Mouse (Mus musculus) retina, postnatal 7 days (tissue): Measurements from ENCODE around the gene Ccdc184.
A peak's percentile ranks its signal among the peaks of the same experiment; 100 is the strongest.

ENCODE experiments used
- DNase-seq: peaks from one replicate; pipeline ENCODE4 v3.0.0-alpha.2; 2012; ENCODE audit warnings: low read depth, low spot score

Ccdc184 gene

DNA sequence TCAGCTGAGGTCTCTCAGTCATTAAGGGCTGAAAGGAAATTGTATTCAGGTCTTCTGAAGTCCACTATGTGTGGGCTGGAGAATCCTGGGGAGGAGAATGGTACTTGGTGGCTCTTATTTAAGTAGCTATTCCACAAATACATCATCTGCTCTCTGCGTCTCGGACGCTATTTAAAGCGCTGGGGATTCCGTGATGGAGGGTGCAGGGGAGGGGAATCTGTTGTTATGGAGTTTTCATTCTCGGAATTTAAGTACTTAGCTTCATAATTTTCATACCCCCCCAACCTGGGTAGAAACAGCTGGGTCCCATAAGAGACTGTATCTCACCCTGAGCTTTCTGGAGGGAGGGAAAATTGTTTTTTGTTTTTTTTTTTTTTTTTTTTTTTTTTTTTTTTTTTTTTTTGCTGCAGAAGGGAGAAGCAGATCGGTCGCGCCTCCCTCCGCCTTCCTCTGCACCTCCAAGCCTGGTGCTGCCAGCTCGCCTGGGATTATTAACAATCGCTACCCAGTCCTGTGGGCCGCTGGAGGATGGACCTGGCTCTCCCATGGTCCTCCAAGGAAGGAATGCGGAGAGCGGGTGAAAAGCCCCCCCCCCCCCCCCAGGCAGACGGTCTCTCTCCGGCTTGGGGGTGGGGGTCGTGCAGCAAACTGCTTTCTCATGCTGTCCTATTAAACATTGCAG, at the start of gene Ccdc184:
Gene Ccdc184 (plus strand): TSS at position 196 of the 682 bp plus-strand sequence.
- DNase-seq = no peak

DNA sequence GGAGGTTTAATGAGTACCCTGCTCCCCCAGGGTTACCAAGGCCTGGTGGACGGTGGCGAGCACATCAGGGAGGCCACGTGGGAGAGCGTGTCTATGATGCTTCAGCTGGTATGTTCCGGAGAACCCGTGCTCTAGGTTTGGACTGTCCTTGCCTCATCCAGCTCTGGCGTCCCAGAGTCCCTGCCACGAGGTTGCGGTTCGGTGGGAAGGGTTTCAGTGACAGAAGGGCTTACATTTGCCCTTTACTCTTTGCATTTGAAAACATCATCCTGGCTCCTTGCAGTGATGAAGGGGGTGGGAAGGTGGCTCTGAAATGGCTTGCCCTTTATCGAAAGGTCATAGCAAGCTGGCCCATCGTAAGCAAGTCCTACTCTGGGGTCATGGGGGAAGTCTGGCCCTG, 47.6 kb upstream of the Ccdc184 start:
- no peak for DNase-seq

DNA sequence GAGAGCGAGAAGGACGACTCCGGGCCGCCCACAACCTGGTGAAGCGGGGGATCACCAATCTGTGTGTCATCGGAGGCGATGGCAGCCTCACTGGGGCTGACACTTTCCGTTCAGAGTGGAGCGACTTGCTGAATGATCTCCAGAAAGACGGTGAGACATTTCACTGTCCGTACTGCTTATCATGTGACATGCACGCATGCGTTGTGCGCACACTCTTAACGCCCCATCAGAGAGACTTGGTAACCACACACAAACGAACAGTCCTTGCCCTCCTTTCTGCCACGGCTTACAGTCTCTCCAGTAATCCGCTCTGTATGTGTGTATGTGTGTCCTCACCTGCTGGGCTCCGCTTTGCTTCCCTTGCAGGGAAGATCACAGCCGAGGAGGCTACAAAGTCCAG, 46.1 kb upstream of the Ccdc184 start:
- DNase-seq = no peak

DNA sequence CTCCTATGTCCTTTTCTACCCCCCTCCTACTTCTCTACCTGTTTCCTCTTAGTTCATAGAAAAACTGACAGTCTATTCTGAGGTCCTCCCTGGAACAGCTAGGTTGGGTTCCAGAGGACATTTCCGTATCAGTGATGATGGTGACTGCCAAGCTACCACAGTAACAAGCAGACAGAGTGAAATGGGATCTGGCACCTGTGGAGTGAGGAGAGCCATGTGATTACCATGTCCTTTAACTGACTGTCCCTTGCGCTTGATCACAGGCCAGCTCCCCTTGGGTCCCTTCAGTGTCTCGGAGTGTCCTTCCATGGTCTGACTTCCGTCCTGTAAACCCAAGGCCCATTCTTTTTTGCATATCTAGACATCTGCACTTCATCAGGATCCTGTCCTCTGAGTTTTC, 36.0 kb upstream of the Ccdc184 start:
- no peak for DNase-seq

DNA sequence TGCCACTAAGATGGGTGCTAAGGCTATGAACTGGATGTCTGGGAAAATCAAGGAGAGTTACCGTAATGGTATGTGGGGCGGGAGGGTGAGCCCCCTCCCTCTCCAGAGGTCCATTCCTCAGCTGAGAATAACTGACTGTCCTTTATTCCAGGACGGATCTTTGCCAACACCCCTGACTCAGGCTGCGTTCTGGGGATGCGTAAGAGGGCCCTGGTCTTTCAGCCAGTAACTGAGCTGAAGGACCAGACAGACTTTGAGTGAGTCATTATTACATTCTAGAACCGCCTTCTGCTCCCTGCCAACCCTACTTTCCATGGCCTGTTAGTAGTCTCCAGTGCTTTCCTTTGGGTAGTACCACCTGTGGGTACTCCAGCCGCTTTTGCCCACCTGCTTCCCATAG, 35.5 kb upstream of the Ccdc184 start:
- no peak for DNase-seq

DNA sequence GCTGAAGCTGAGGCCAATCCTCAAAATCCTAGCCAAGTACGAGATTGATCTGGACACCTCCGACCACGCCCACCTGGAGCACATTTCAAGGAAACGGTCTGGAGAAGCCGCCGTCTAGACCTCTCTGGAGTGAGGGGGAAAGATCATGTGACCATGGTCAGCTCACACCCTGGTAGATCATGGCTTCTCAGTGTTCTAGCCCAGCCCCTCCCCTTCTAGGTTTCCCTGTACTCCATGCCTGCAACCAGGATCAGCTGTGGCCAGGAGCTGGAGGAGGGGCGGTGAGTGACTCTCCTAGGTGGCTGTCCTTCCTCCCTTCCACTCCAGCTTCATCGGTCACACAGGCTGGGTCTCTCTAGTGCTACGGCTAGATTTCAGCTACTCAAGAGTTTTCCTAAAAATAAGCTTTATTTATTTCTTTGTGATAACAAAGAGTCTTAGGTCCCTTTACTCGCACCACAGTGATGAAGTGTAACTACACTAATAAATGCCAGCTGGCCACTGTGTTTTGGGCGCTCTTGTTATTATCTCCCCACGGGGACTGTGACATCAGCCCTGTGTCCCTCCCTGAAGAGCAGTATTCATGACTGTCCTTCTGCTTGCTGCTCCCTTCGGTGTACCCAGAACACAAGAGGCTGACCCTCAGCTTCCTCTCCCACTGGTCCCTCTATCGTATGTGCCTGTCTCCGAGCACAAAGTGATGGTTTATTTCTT, 34.9 kb upstream of the Ccdc184 start:
- no peak for DNase-seq

DNA sequence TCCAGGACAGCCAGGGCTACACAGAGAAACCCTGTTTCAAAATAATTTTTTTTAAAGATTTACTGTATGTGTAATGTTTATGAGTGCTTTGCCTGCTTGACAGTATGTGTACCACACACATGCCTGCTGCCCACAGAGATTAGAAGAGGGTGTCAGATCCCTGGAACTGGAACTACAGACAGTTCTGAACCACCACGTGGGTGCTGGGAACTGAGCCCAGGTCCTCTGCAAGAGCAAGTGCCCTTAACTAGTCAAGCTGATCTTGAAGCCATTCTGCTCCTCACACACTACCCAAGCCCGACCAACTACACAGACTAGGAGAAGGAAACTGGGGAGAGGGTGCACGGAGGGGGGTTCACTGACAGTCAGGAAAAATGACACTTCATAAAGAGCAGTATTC, 33.5 kb upstream of the Ccdc184 start:
- no peak for DNase-seq

DNA sequence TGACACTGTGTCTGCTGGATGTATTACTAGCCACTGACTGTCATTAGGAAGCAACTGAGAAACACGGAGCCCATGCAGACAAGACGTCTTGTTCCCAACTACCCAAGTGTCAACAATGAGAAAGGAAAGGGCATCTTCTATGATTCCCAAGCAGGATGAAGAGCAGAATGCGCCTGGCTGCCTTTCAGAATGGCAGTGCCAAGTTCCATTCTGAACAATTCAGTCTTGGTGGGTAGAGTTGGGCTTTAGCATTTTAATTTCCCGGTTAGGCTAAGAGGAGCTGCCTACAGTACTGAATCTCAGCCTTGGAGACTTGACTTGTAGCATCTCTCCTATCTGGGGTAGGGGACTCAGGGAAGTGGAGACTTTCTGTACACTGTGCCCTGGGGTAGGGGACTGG, 32.9 kb upstream of the Ccdc184 start:
- no peak for DNase-seq

DNA sequence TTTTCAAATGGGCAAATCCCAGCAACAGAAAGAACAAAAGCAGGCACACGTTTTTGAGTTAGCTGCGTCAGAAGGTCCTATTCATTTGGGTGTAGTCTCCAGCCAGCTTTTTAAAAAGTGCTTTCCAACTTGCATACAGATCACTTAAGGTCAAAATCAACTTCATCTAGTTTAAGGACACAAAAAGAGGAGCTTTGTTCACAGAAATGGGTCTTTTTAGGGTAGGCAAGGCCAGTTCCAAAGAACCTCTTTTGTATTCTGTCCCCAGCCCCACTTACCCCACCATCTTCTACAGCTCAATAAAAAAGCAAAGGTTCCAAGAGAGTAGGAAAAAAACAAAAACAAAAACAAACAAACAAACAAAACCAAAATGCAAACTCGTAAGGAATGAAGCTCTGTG, 32.3 kb upstream of the Ccdc184 start:
- DNase-seq = no peak

DNA sequence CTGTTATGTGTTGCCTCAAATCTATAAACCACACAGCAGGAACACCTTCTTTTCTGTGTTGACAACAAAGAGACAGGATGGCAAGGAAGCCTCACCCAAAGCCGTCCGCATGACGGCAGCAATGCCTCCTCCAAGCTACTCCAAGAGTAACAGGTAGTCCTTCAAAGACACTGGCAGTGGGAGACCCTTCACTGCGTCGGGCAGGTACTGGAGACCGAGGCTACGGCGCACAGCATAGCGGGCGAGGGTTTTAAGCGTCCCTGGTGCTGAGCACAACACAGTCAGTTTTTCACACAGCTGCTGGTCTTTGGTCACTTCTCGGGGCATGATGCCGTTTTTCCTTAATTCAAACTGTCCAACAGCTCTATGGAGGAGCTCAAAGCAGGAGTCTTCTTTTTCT, 31.3 kb upstream of the Ccdc184 start:
- no peak for DNase-seq

DNA sequence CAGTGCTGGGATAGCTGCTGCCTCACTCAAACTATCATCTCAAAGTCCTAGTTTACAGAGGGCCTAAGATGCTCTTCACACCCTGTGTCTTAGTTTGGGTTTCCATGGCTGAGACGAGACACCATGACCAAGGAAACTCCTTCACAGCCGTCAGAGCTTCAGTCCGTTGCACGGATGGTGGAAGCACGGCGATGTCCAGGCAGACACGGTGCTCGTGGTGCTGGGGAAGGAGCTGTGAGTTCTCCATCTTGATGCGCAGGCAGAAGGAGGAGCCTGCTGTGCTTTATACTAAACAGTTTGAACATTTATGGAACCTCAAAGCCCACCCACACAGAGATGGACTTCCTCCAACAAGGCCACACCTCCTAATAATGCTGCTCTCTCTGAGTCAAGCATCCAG, 30.1 kb upstream of the Ccdc184 start:
- no peak for DNase-seq

DNA sequence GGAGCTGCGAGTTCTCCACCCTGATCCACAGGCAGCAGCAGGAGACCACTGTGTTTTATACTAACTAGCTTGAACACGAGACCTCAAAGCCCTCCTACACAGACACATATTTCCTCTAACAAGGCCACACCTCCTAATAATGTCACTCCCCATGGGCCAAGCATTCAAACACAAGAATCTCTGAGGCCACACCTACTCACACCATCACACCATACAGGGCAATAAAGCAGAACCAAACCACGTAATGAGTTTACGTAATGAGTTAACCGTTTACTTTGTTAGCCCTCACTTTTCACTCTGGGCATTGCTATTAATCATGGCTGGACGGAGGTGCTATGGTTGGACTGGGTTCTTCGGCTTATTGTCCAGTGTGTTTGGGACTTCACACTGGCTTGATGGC, 27.2 kb upstream of the Ccdc184 start:
- no peak for DNase-seq

DNA sequence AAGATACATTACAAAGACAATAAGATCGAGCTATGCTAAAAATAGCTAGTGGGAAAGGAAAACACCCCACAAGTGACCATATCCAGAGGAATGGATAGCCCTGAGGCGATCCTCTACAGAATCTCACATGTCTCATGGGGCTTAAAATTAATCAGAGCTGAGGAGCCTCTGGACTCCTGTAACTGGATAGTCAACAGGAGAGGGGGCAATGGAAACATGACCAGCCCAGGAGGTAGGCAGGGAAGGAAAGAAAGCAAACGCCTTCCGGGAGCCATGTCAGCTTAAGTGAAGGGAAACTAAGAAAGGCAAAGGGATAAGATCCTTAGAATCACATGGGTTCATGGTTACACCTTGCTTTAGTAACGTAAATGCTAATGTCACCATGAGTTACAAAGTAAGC, 26.1 kb upstream of the Ccdc184 start:
- no peak for DNase-seq

DNA sequence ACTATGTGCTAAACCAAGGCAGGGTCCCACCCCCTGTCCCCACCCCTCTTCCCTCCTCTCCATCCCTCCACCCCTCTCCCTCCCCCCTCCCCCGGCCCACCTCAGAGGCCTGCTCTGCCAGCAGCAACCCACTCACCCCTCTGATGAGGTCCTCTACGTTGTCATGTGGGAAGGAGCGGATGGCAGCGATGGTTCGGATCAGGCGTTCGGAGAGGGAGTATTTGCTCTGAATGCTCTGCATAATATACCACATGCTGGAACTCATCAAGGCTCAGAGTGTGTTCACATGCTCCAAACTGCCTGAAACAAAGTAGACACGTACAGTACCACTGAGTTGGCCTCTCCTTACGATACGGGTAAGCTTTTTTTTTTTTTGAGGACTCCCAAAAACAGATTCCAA, 24.4 kb upstream of the Ccdc184 start:
- DNase-seq = no peak

DNA sequence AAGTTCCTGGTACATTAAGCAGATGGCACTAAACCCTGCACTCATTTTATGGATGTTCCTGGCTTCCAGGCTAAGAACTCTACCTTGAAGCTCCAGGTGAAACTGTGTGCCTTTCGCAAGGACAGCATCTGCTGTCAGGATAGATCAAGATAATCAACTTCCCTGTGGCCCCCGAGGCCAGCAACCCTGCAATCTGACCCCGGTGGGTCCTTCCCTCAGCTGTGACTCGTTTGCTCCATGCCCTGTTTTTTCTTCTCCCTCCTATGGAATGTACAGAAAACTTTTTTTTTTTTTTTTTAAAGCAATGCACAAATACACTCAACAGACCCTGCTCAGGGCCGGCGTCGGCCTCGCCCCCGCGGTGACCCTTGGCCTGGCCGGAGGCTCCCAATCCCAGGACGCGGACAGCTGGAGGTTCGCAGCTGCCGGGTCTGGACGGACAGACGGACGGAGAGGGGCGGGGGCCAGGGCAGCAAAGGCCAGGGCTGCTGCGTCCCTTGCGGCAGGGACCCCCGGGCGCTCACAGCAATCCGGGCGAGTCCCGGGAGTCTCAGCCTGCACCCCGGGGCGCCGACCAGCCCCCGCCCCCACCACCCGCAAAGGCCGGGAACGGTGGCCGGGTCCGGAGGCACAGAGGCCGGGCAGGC, 22.0 kb upstream of the Ccdc184 start:
- no peak for DNase-seq

DNA sequence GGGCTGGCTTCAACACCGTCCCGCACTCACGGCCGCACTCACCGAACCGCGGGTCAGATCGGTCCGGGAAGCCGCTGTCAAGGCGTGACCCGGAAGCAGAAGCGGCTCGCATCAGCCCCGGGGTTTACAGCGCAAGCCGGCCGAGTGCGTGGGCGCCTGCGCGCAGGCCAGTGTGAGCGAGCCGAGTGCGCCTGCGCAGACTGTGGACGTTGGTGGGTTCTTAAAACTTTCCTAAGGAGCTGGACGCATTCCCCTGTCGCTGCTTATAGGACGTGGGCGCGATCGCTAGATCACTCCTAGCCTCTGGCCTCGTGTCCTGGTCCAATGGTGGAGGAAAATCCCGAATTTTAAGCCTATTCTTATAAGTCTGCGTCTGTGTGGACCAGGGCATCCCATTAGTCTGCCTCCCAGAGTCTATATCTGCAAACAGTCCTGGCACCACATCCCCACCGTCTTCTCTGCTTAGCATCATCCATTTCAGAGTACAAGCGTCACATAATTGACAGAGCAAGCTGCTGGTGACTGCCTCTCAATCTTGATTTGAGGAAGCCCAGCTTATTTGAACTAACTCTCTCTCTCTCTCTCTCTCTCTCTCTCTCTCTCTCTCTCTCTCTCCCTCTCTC, 21.3 kb upstream of the Ccdc184 start:
- DNase-seq = peak; percentile 88

DNA sequence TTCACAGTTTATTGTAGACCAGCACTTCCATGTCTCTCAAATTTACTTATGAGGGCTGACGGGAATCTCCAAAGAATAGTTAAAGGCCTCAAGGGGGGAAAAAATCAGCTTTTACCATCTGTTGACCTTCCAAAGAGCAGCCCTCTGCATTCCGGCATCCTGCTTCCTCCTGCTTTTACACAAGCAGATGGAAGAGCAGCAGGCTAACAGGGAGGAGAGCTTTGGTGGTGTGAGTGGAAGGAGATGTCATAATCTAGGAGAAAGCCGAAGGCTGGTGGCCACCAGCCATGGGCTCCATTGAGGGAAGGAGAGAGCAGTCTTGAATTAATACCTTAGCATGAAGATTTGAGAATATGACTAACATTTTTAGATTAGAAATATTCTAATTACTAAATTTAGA, 18.6 kb upstream of the Ccdc184 start:
- DNase-seq = no peak

DNA sequence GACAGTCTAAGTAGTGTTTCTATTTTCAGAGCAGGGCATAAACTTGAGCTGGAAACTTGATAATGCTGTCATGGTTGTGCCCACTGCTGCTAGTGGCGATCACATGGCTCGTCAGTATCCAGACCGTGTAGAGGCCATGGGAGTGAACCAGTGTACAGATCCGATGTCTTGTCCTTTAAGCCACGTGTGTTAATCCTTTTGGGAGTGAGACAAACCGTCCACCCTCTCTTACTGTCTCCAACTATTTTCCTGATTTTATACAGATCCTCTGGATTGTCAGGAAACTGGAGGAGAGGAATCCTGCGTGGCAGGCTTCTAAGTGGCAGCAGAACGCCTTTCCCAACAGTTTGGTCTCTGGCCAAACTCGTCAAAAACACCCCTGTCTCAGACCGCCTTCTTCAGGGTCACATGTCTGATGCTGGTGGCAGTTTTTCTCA, 17.8 kb upstream of the Ccdc184 start:
- no peak for DNase-seq

DNA sequence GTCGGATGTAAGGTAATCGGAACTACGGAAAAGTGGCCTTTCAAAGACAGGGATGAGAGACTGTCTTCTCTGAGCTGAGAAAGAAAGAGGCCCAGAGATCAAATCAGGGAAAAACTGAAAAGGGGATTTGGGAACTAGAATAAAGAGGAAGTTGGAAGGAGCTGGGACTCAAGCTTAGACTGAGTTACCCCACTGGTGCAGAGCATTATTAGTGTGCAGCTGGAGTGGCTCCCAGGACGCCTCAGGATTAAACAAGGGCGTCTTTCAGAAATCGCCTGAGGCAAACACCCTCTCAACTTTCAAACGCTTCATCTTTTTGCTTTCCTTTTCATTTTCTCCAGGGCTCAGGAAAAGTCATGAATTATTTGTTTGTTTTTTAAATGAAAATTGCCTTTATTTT, 14.0 kb upstream of the Ccdc184 start:
- DNase-seq = no peak

DNA sequence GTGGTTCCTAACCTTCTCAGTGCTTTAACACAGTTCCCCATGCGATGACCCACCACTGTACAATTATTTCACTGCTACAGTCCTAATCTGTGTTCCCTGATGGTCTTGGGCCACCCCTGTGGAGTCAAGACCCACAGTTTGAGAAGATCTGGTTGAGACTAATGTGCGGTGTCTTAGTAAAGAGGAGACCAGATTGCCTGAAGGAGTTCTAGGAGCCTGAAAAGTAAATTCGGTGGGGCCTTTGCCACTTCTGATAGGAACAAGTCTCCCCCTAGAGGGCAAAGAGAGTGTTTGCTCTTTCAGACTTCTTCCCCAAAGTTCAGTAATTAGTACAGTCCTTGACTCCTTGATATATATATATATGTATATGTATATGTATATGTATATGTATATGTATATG, 13.3 kb upstream of the Ccdc184 start:
- DNase-seq = no peak

DNA sequence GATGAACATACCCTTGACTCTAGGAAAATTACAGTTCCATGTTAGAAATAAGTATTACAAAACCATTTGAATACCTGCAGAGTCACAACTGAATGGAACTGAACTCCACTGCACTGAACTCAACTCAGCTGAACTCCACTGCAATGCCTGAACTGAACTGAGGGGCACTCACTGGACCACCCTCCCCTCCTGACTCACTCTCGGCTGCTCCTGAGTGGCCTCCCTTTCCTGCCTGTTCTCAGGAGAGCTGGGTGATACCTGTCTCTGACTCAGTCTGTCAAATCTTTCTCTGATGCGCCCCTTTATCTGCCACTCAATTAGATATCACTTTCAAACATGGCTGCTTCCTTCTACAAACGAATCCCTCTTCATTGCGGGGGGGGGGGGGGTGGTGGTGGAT, 12.8 kb upstream of the Ccdc184 start:
- DNase-seq = no peak

DNA sequence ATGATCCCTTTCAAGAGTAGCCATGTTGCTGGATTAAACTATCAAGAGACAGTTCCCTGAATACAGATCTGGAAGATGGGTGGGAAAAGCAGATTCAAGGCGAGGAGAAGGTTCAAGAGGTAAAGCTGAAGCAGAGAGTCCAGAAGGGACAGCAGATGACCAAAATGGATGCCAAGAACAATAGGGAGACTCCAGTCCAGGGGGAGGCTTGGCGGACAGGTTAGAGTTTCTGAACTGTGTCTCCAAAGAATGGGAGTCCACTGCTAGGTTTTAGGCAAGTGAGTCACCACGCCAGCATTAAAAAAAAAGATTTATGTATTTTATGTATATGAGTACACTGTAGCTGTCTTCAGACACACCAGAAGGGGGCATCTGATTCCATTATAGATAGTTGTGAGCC, 12.3 kb upstream of the Ccdc184 start:
- DNase-seq = no peak

DNA sequence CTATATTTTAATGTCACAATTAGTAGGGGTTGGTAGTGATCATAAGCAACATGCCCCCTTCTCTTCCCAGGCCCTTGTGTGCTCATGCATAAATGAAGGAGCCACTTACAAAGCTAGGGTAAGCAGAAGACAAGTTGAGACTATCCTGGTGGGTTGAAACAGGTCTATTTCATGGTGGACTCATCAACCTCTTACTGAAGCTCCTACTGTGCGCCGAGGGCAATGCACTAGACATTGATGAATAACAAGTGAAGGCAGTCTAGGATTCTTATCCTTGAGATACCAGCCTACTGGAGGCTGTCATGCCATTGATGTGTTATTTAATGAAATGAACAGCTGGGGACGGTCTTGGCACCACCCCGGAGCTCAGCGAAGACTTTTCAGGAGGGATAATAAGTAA, 11.7 kb upstream of the Ccdc184 start:
- DNase-seq = no peak
